In the genomic region with DNA sequence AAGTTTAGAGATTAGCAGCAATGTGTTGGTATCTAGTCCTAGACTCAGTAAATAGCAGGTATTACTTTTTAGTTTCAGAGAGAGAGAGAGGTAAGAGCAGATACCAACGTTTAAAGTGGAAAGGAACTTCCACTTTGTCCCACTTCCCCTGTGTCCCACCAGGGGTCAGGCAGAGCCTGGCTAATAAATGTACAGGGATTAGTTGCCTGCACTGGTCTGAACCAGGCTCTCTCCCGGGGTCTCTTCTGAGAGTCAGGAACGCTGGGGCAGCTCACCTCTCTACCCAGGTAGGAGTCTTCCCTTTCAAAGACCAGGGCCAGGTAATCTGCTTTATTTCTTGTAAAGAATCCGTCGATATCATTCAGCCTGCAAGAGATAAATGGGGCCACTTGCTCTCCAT, we compare ENCODE assay signal across 15 mouse cellular contexts. TPM values are rescaled to one million over a fixed set of nuclear protein-coding genes. Genes with fewer than 3 reads are reported as not detected.
DNase-seq lines count a peak whose midpoint lies in the region; ATAC-seq and TF ChIP-seq lines count a peak whose summit lies in the region.
"Had no signal": no experiment of that assay in that cellular context is flagged by ENCODE, and none has a peak within 500 bp of the region (broad histone marks: within the 10 kb centered on the region; RNA-seq: fewer than 3 reads in every experiment).

No protein-coding gene starts in this region.

- H3K9me3 ChIP-seq in lung, postnatal 0 days (ENCODE audit: low read length), result no peaks in the 10 kb centered on the region
- H3K9me3 ChIP-seq: forebrain, embryonic 10.5 days; hindbrain, embryonic 15.5 days; liver, embryonic 15.5 days; stomach, embryonic 15.5 days had no signal

- peaks cover 2% of the 10 kb centered on the region for H3K4me1 ChIP-seq in heart, adult 2 months (ENCODE audit: control insufficient read depth, insufficient read depth, low read length)
- no peaks in the 10 kb centered on the region for H3K4me1 ChIP-seq in lung, postnatal 0 days (ENCODE audit: insufficient read depth, low read depth, low read length)
- H3K4me1 ChIP-seq in bone marrow, adult 2 months (ENCODE audit: control insufficient read depth, insufficient read depth, low read length), result no peaks in the 10 kb centered on the region
- H3K4me1 ChIP-seq: stomach, embryonic 15.5 days had no signal

- TF ChIP-seq CTCF in heart, adult 2 months (IDR thresholded peaks at IDR 0.05), result peak; percentile 57
- TF ChIP-seq CTCF in lung, postnatal 0 days (IDR thresholded peaks at IDR 0.05), result peak; percentile 64
- TF ChIP-seq CTCF in bone marrow, adult 2 months (IDR thresholded peaks at IDR 0.05; ENCODE audit: control insufficient read depth, insufficient read depth, low read length), result peak; percentile 49; the same call in 1 of the 2 replicates

- no peak for DNase-seq in heart, adult 2 months
- no peak for DNase-seq in heart, adult 18-20 months
- DNase-seq in lung, postnatal 0 days (ENCODE audit: low spot score), result no peak
- DNase-seq in lung, postnatal 10 days, result no peak
- peak; percentile 59 for DNase-seq in retina, postnatal 1 day
- no peak for DNase-seq in ovary, postnatal 14 days (ENCODE audit: low spot score)
- no peak for DNase-seq in urinary bladder, postnatal 14 days (ENCODE audit: low spot score)
- DNase-seq: adrenal gland, postnatal 14 days had no signal

- H3K4me2 ChIP-seq in lung, postnatal 0 days (replicated peaks; ENCODE audit: low read depth, low read length), result no peak overlapping the region
- H3K4me2 ChIP-seq: hindbrain, embryonic 15.5 days; liver, embryonic 15.5 days; stomach, embryonic 15.5 days had no signal

- H3K9ac ChIP-seq in heart, adult 2 months (ENCODE audit: low read depth, low read length), result no peak overlapping the region
- H3K9ac ChIP-seq in lung, postnatal 0 days (replicated peaks; ENCODE audit: low read depth), result no peak overlapping the region
- H3K9ac ChIP-seq: hindbrain, embryonic 15.5 days; liver, embryonic 15.5 days; stomach, embryonic 15.5 days had no signal

- no peaks in the 10 kb centered on the region for H3K27me3 ChIP-seq in heart, adult 2 months (ENCODE audit: control insufficient read depth, insufficient read depth, low read length)
- no peaks in the 10 kb centered on the region for H3K27me3 ChIP-seq in lung, postnatal 0 days (replicated peaks; ENCODE audit: insufficient read depth, low read length)
- H3K27me3 ChIP-seq: hindbrain, embryonic 15.5 days; liver, embryonic 15.5 days; stomach, embryonic 15.5 days had no signal

- no peak for TF ChIP-seq EP300 in heart, adult 2 months (IDR thresholded peaks at IDR 0.05; ENCODE audit: insufficient read depth, low read depth, low read length)
- no peak for TF ChIP-seq EP300 in lung, postnatal 0 days (IDR thresholded peaks at IDR 0.05)

- H3K4me3 ChIP-seq in heart, adult 2 months, result no peak overlapping the region
- H3K4me3 ChIP-seq in lung, postnatal 0 days (ENCODE audit: low read depth, low read length), result no peak overlapping the region
- H3K4me3 ChIP-seq in bone marrow, adult 2 months (replicated peaks; ENCODE audit: control insufficient read depth, low read depth, low read length), result no peak overlapping the region
- H3K4me3 ChIP-seq: forebrain, embryonic 10.5 days; hindbrain, embryonic 15.5 days; liver, embryonic 15.5 days; stomach, embryonic 15.5 days had no signal

- H3K36me3 ChIP-seq in heart, adult 2 months (ENCODE audit: control insufficient read depth, insufficient read depth, low read length), result no peaks in the 10 kb centered on the region
- peaks cover 28% of the 10 kb centered on the region for H3K36me3 ChIP-seq in lung, postnatal 0 days (ENCODE audit: insufficient read depth, low read length)

- no peak overlapping the region for H3K27ac ChIP-seq in heart, adult 2 months
- no peak overlapping the region for H3K27ac ChIP-seq in lung, postnatal 0 days (ENCODE audit: low read length)
- no peak overlapping the region for H3K27ac ChIP-seq in bone marrow, adult 2 months (ENCODE audit: control insufficient read depth, insufficient read depth, low read depth, low read length, poor library complexity)
- H3K27ac ChIP-seq: forebrain, embryonic 10.5 days; hindbrain, embryonic 15.5 days; liver, embryonic 15.5 days; stomach, embryonic 15.5 days had no signal

- ATAC-seq in lung, postnatal 0 days, result no peak

- no peak for TF ChIP-seq POLR2A in heart, adult 2 months (IDR thresholded peaks at IDR 0.05; ENCODE audit: insufficient read depth, low read depth, low read length)
- TF ChIP-seq POLR2A in bone marrow, adult 2 months (IDR thresholded peaks at IDR 0.05; ENCODE audit: borderline replicate concordance, control insufficient read depth, low read depth, low read length), result no peak

- WGBS in heart, adult 2 months, result 58% methylated on average over 5 of the region's 5 CpGs
- WGBS in lung, postnatal 0 days, result 58% methylated on average over 5 of the region's 5 CpGs
- WGBS in bone marrow, adult 2 months, result 64% methylated on average over 5 of the region's 5 CpGs

- intact Hi-C loops in heart, adult 2 months (cut with DNase I), result loop anchor here (5.0 kb wide), 1 partner anchor 70 kb away; no protein-coding TSS in a partner anchor

- H3K79me2 ChIP-seq in heart, adult 2 months (replicated peaks; ENCODE audit: control insufficient read depth, insufficient read depth, low read length), result no peaks in the 10 kb centered on the region

RNA-seq across cellular contexts. Expression of a gene that starts 20.8 kb away (rescaled TPM):
- 10 to 100 TPM; 33.3 to 35.9 TPM for total RNA-seq in heart, adult 2 months (2021)
- polyA plus RNA-seq in heart, adult 2 months (2012; rRNA removed), result 45.7 and 48.6 TPM in 2 replicates
- 10 to 100 TPM; 31.5 to 38.1 TPM for total RNA-seq in heart, adult 18-20 months (2021)
- 58.1 and 62.9 TPM in 2 replicates for polyA plus RNA-seq in lung, postnatal 0 days (2015; fragmentation: Nextera tagmentation; extraction: Ambion mirVana)
- 18.1 and 28.2 TPM in 2 replicates for polyA plus RNA-seq in bone marrow, adult 2 months (2011; ENCODE audit: insufficient read depth, insufficient read length, low replicate concordance, missing spikeins)

RNA-seq across cellular contexts. Expression of a gene that starts 40.4 kb away (rescaled TPM):
- total RNA-seq in heart, adult 2 months (2021), result not detected
- polyA plus RNA-seq in heart, adult 2 months (2012; rRNA removed), result not detected in 2 replicates
- not detected for total RNA-seq in heart, adult 18-20 months (2021)
- not detected in 2 replicates for polyA plus RNA-seq in lung, postnatal 0 days (2015; fragmentation: Nextera tagmentation; extraction: Ambion mirVana)
- not detected in 2 replicates for polyA plus RNA-seq in bone marrow, adult 2 months (2011; ENCODE audit: insufficient read depth, insufficient read length, low replicate concordance, missing spikeins)
- total RNA-seq: adrenal gland, postnatal 14 days; heart, adult 8-10 months; layer of hippocampus, postnatal 14 days had no signal
- polyA plus RNA-seq: forebrain, embryonic 10.5 days; liver, embryonic 15.5 days had no signal
